Mouse (Mus musculus) embryonic facial prominence, embryonic 10.5 days (tissue): Measurements from ENCODE around the gene Map4k4. TPM values are rescaled to one million over a fixed set of nuclear protein-coding genes. Genes with fewer than 3 reads are reported as not detected.

Experiments used
- DNase-seq: peaks from one replicate; pipeline ENCODE4 v3.0.0-alpha.2; 2017; ENCODE audit warnings: low spot score
- H3K27ac ChIP-seq: fragments of 300-500 bp; sonication (generic); replicated peaks from 2 replicates; pipeline ENCODE4 v1.5.1; 2016; ENCODE audit warnings: mild to moderate bottlenecking
- H3K27me3 ChIP-seq: fragments of 300-500 bp; sonication (generic); replicated peaks from 2 replicates; pipeline ENCODE4 v1.6.1; 2016; ENCODE audit warnings: low read depth, mild to moderate bottlenecking; ENCODE audit not compliant: poor library complexity, severe bottlenecking
- H3K36me3 ChIP-seq: fragments of 300-500 bp; sonication (generic); replicated peaks from 2 replicates; pipeline ENCODE4 v1.6.1; 2016; ENCODE audit warnings: mild to moderate bottlenecking, moderate library complexity
- H3K4me1 ChIP-seq: fragments of 300-500 bp; sonication (generic); 2 replicates; pipeline ENCODE4 v1.6.1; 2016
- H3K4me3 ChIP-seq: fragments of 300-500 bp; sonication (generic); 2 replicates; pipeline ENCODE4 v1.5.1; 2016; ENCODE audit warnings: mild to moderate bottlenecking, moderate library complexity
- H3K9me3 ChIP-seq: fragments of 300-500 bp; sonication (generic); 2 replicates; pipeline ENCODE4 v1.6.1; 2016; ENCODE audit warnings: mild to moderate bottlenecking
- WGBS: fragments of 180-500 bp; shearing (Covaris S2); methylation state at CpG from one replicate; pipeline ENCODE4 v1.1.7; 2016; 5-methylcytosine and 5-hydroxymethylcytosine counted together
- polyA plus RNA-seq: library from polyadenylated mRNA; unstranded; fragments of >200 nt; fragmentation: Nextera tagmentation; extraction: Ambion mirVana; gene quantifications from 2 replicates; pipeline ENCODE4 v1.2.1, GENCODE M21; 2016

Map4k4 gene
- polyA plus RNA-seq, 1 experiment from 2014 or later: 41.4 TPM

- Histone ChIP-seq H3K4me1 (peaks cover 26% of the 10 kb centered on the region), H3K36me3 (no peaks in the 10 kb centered on the region), H3K9me3 (no peaks in the 10 kb centered on the region), H3K27ac (no peak overlapping the region), H3K4me3 (no peak overlapping the region), H3K27me3 (no peaks in the 10 kb centered on the region)
- WGBS: 91% methylated on average over 4 of the region's 4 CpGs
- no peak for DNase-seq
Measured at GRCm38 (mm10) chr1:39882505-39882904, 18.2 kb upstream of the Map4k4 start.

GRCm38 (mm10) chr1:39884803-39885515 is 15.8 kb upstream of the Map4k4 start:
- Histone ChIP-seq H3K4me1 (peaks cover 28% of the 10 kb centered on the region), H3K36me3 (no peaks in the 10 kb centered on the region), H3K27me3 (no peaks in the 10 kb centered on the region), H3K27ac (peak overlapping the region; percentile 41), H3K4me3 (no peak overlapping the region), H3K9me3 (no peaks in the 10 kb centered on the region)
- WGBS: 43% methylated on average over 16 of the region's 16 CpGs
- peak; percentile 54 for DNase-seq

- Histone ChIP-seq H3K4me1 (peaks cover 28% of the 10 kb centered on the region), H3K27me3 (no peaks in the 10 kb centered on the region), H3K36me3 (no peaks in the 10 kb centered on the region), H3K27ac (no peak overlapping the region), H3K9me3 (no peaks in the 10 kb centered on the region), H3K4me3 (no peak overlapping the region)
- DNase-seq: no peak
- 29% methylated on average over 1 of the region's 1 CpGs for WGBS
Measured at GRCm38 (mm10) chr1:39887997-39888396, 12.7 kb upstream of the Map4k4 start.

GRCm38 (mm10) chr1:39889429-39889828 is 11.3 kb upstream of the Map4k4 start:
- WGBS: 92% methylated on average over 8 of the region's 8 CpGs
- peaks cover 23% of the 10 kb centered on the region for H3K4me1 ChIP-seq
- no peak overlapping the region for H3K4me3 ChIP-seq
- no peak for DNase-seq
- no peaks in the 10 kb centered on the region for H3K36me3 ChIP-seq
- H3K27ac ChIP-seq: no peak overlapping the region
- no peaks in the 10 kb centered on the region for H3K9me3 ChIP-seq
- H3K27me3 ChIP-seq: no peaks in the 10 kb centered on the region

- WGBS: 84% methylated on average over 6 of the region's 6 CpGs
- no peak for DNase-seq
- Histone ChIP-seq H3K9me3 (no peaks in the 10 kb centered on the region), H3K27me3 (no peaks in the 10 kb centered on the region), H3K4me1 (peaks cover 18% of the 10 kb centered on the region), H3K36me3 (no peaks in the 10 kb centered on the region), H3K4me3 (no peak overlapping the region), H3K27ac (no peak overlapping the region)
Measured at GRCm38 (mm10) chr1:39889973-39890372, 10.7 kb upstream of the Map4k4 start.

GRCm38 (mm10) chr1:39893153-39893880 is 7.4 kb upstream of the Map4k4 start:
- Histone ChIP-seq H3K9me3 (no peaks in the 10 kb centered on the region), H3K27ac (no peak overlapping the region), H3K4me3 (no peak overlapping the region), H3K27me3 (no peaks in the 10 kb centered on the region), H3K4me1 (peaks cover 15% of the 10 kb centered on the region), H3K36me3 (no peaks in the 10 kb centered on the region)
- no peak for DNase-seq
- WGBS: 93% methylated on average over 11 of the region's 11 CpGs

GRCm38 (mm10) chr1:39895097-39895496 is 5.6 kb upstream of the Map4k4 start:
- H3K9me3 ChIP-seq: no peaks in the 10 kb centered on the region
- H3K36me3 ChIP-seq: no peaks in the 10 kb centered on the region
- no peak overlapping the region for H3K4me3 ChIP-seq
- peaks cover 27% of the 10 kb centered on the region for H3K4me1 ChIP-seq
- 62% methylated on average over 2 of the region's 2 CpGs for WGBS
- DNase-seq: no peak
- H3K27me3 ChIP-seq: peaks cover 14% of the 10 kb centered on the region
- no peak overlapping the region for H3K27ac ChIP-seq

GRCm38 (mm10) chr1:39895506-39895905 is 5.2 kb upstream of the Map4k4 start:
- Histone ChIP-seq H3K4me1 (peaks cover 30% of the 10 kb centered on the region), H3K27ac (no peak overlapping the region), H3K4me3 (no peak overlapping the region), H3K36me3 (no peaks in the 10 kb centered on the region), H3K27me3 (peaks cover 14% of the 10 kb centered on the region), H3K9me3 (no peaks in the 10 kb centered on the region)
- WGBS: 52% methylated on average over 2 of the region's 2 CpGs
- no peak for DNase-seq

GRCm38 (mm10) chr1:39896581-39896980 is 4.1 kb upstream of the Map4k4 start:
- no peaks in the 10 kb centered on the region for H3K36me3 ChIP-seq
- 42% methylated on average over 2 of the region's 2 CpGs for WGBS
- H3K4me3 ChIP-seq: no peak overlapping the region
- DNase-seq: no peak
- H3K4me1 ChIP-seq: peaks cover 30% of the 10 kb centered on the region
- H3K27me3 ChIP-seq: peaks cover 14% of the 10 kb centered on the region
- no peak overlapping the region for H3K27ac ChIP-seq
- no peaks in the 10 kb centered on the region for H3K9me3 ChIP-seq

- Histone ChIP-seq H3K4me3 (no peak overlapping the region), H3K36me3 (peaks cover 10% of the 10 kb centered on the region), H3K9me3 (no peaks in the 10 kb centered on the region), H3K27me3 (peaks cover 14% of the 10 kb centered on the region), H3K27ac (no peak overlapping the region), H3K4me1 (peaks cover 43% of the 10 kb centered on the region)
- no peak for DNase-seq
- 69% methylated on average over 4 of the region's 4 CpGs for WGBS
Measured at GRCm38 (mm10) chr1:39898686-39899085, 2.0 kb upstream of the Map4k4 start.

- peak; percentile 75 for DNase-seq
- peaks cover 14% of the 10 kb centered on the region for H3K27me3 ChIP-seq
- peaks cover 36% of the 10 kb centered on the region for H3K36me3 ChIP-seq
- H3K27ac ChIP-seq: peak overlapping the region; percentile 100
- H3K9me3 ChIP-seq: no peaks in the 10 kb centered on the region
- WGBS: under 1% methylated on average over 75 of the region's 75 CpGs
- peaks cover 60% of the 10 kb centered on the region for H3K4me1 ChIP-seq
- H3K4me3 ChIP-seq: peak overlapping the region; percentile 97
Measured at GRCm38 (mm10) chr1:39901063-39901811, 524 bp downstream of the Map4k4 start.

GRCm38 (mm10) chr1:39901851-39902703 is 1.4 kb downstream of the Map4k4 start:
- Histone ChIP-seq H3K4me1 (peaks cover 62% of the 10 kb centered on the region), H3K36me3 (peaks cover 44% of the 10 kb centered on the region), H3K27me3 (peaks cover 14% of the 10 kb centered on the region), H3K4me3 (peak overlapping the region; percentile 97), H3K9me3 (no peaks in the 10 kb centered on the region), H3K27ac (peak overlapping the region; percentile 100)
- WGBS: under 1% methylated on average over 26 of the region's 26 CpGs
- DNase-seq: peak; percentile 53
